Mouse (Mus musculus): ENCODE results near the gene Nat10. TPM values are rescaled to one million over a fixed set of nuclear protein-coding genes. Genes with fewer than 3 reads are reported as not detected.

The Nat10 gene
- polyA plus RNA-seq, 1 experiment from 2014 or later, result 30.9 TPM

GRCm38 (mm10) chr2:103703865-103704264, 57.2 kb downstream of the Nat10 start:
- H3K36me3 ChIP-seq (replicated peaks), result peaks cover 12% of the 10 kb centered on the region
- WGBS, result 92% methylated on average over 4 of the region's 4 CpGs

GRCm38 (mm10) chr2:103703336-103703735, 57.7 kb downstream of the Nat10 start:
- Histone ChIP-seq H3K4me3 (replicated peaks) (no peak overlapping the region), H3K4me1 (peaks cover 11% of the 10 kb centered on the region; the same call in 1 of the 2 replicates), H3K27ac (no peak overlapping the region), H3K36me3 (replicated peaks) (peaks cover 12% of the 10 kb centered on the region), H3K27me3 (no peaks in the 10 kb centered on the region; the same call in 1 of the 2 replicates), H3K9me3 (no peaks in the 10 kb centered on the region), H3K4me2 (no peak overlapping the region), H3K9ac (no peak overlapping the region)
- no peak for ATAC-seq (ENCODE audit: low FRiP score)
- 85% methylated on average over 10 of the region's 10 CpGs for WGBS

More at GRCm38 (mm10) chr2:103703865-103704264, 57.2 kb downstream of the Nat10 start:
- ATAC-seq (ENCODE audit: low FRiP score), result no peak
- no peak overlapping the region for H3K4me2 ChIP-seq
- H3K4me3 ChIP-seq (replicated peaks), result no peak overlapping the region
- H3K4me1 ChIP-seq, result peaks cover 11% of the 10 kb centered on the region; the same call in 1 of the 2 replicates
- no peak overlapping the region for H3K27ac ChIP-seq
- no peaks in the 10 kb centered on the region for H3K9me3 ChIP-seq
- H3K27me3 ChIP-seq, result no peaks in the 10 kb centered on the region; the same call in 1 of the 2 replicates
- no peak overlapping the region for H3K9ac ChIP-seq

GRCm38 (mm10) chr2:103700514-103700913, 60.6 kb downstream of the Nat10 start:
- no peaks in the 10 kb centered on the region; the same call in 1 of the 2 replicates for H3K27me3 ChIP-seq
- peaks cover 12% of the 10 kb centered on the region; the same call in 1 of the 2 replicates for H3K36me3 ChIP-seq (replicated peaks)
- H3K9me3 ChIP-seq, result no peaks in the 10 kb centered on the region
- no peak overlapping the region for H3K4me3 ChIP-seq (replicated peaks)
- whole genome bisulfite sequencing, result 74% methylated on average over 12 of the region's 12 CpGs
- H3K9ac ChIP-seq, result no peak overlapping the region
- 0 out of 2 replicates have a peak, but pooled peaks cover 6% of the 10 kb centered on the region for H3K4me1 ChIP-seq
- ATAC-seq (ENCODE audit: low FRiP score), result peak; percentile 53; the same call in 1 of the 2 replicates
- no peak overlapping the region for H3K4me2 ChIP-seq
- no peak overlapping the region for H3K27ac ChIP-seq

GRCm38 (mm10) chr2:103696177-103696576, 64.9 kb downstream of the Nat10 start:
- no peaks in the 10 kb centered on the region for H3K9me3 ChIP-seq
- H3K27ac ChIP-seq, result no peak overlapping the region
- no peaks in the 10 kb centered on the region for H3K27me3 ChIP-seq
- H3K36me3 ChIP-seq (replicated peaks), result no peaks in the 10 kb centered on the region
- H3K4me3 ChIP-seq (replicated peaks), result no peak overlapping the region
- H3K4me1 ChIP-seq, result peaks cover 7% of the 10 kb centered on the region; the same call in 1 of the 2 replicates
- H3K4me2 ChIP-seq, result no peak overlapping the region
- WGBS, result 85% methylated on average over 3 of the region's 3 CpGs
- ATAC-seq (ENCODE audit: low FRiP score), result no peak
- no peak overlapping the region for H3K9ac ChIP-seq

- Histone ChIP-seq H3K27ac (no peak overlapping the region), H3K4me2 (no peak overlapping the region), H3K4me3 (replicated peaks) (no peak overlapping the region), H3K9ac (no peak overlapping the region), H3K4me1 (peaks cover 16% of the 10 kb centered on the region), H3K36me3 (replicated peaks) (no peaks in the 10 kb centered on the region), H3K9me3 (no peaks in the 10 kb centered on the region), H3K27me3 (no peaks in the 10 kb centered on the region)
- WGBS, result 77% methylated on average over 4 of the region's 4 CpGs
- no peak for ATAC-seq (ENCODE audit: low FRiP score)
Observed at GRCm38 (mm10) chr2:103694777-103695563, 66.1 kb downstream of the Nat10 start.

- no peak for ATAC-seq (ENCODE audit: low FRiP score)
- H3K27ac ChIP-seq, result no peak overlapping the region
- H3K4me2 ChIP-seq, result no peak overlapping the region
- H3K36me3 ChIP-seq (replicated peaks), result no peaks in the 10 kb centered on the region
- H3K4me1 ChIP-seq, result peaks cover 14% of the 10 kb centered on the region
- no peak overlapping the region for H3K9ac ChIP-seq
- H3K9me3 ChIP-seq, result no peaks in the 10 kb centered on the region
- 84% methylated on average over 1 of the region's 1 CpGs for WGBS
- no peaks in the 10 kb centered on the region for H3K27me3 ChIP-seq
- H3K4me3 ChIP-seq (replicated peaks), result no peak overlapping the region
Observed at GRCm38 (mm10) chr2:103692810-103693209, 68.3 kb downstream of the Nat10 start.

- Histone ChIP-seq H3K36me3 (replicated peaks) (no peaks in the 10 kb centered on the region), H3K9ac (no peak overlapping the region), H3K4me2 (no peak overlapping the region), H3K27ac (no peak overlapping the region), H3K4me1 (peaks cover 18% of the 10 kb centered on the region), H3K27me3 (no peaks in the 10 kb centered on the region), H3K9me3 (no peaks in the 10 kb centered on the region), H3K4me3 (replicated peaks) (no peak overlapping the region)
- ATAC-seq (ENCODE audit: low FRiP score), result no peak
- 70% methylated on average over 1 of the region's 1 CpGs for WGBS
Observed at GRCm38 (mm10) chr2:103691278-103691677, 69.8 kb downstream of the Nat10 start.

GRCm38 (mm10) chr2:103690828-103691227, 70.2 kb downstream of the Nat10 start:
- peak overlapping the region; percentile 37 for H3K27ac ChIP-seq
- no peaks in the 10 kb centered on the region for H3K9me3 ChIP-seq
- H3K4me3 ChIP-seq (replicated peaks), result no peak overlapping the region
- no peak overlapping the region for H3K9ac ChIP-seq
- H3K27me3 ChIP-seq, result no peaks in the 10 kb centered on the region
- H3K4me1 ChIP-seq, result peaks cover 18% of the 10 kb centered on the region
- no peak overlapping the region for H3K4me2 ChIP-seq
- no peak for ATAC-seq (ENCODE audit: low FRiP score)
- H3K36me3 ChIP-seq (replicated peaks), result no peaks in the 10 kb centered on the region
- 49% methylated on average over 5 of the region's 5 CpGs for WGBS

- Histone ChIP-seq H3K4me3 (replicated peaks) (no peak overlapping the region), H3K27ac (peak overlapping the region; percentile 37), H3K4me1 (peaks cover 19% of the 10 kb centered on the region), H3K36me3 (replicated peaks) (no peaks in the 10 kb centered on the region), H3K27me3 (no peaks in the 10 kb centered on the region), H3K9me3 (no peaks in the 10 kb centered on the region), H3K9ac (no peak overlapping the region), H3K4me2 (no peak overlapping the region)
- WGBS, result 19% methylated on average over 6 of the region's 6 CpGs
- no peak for ATAC-seq (ENCODE audit: low FRiP score)
Observed at GRCm38 (mm10) chr2:103690425-103690824, 70.6 kb downstream of the Nat10 start.

- H3K9ac ChIP-seq, result no peak overlapping the region
Observed at GRCm38 (mm10) chr2:103687888-103688287, 73.2 kb downstream of the Nat10 start.

GRCm38 (mm10) chr2:103687143-103687542, 73.9 kb downstream of the Nat10 start:
- Histone ChIP-seq H3K4me1 (peaks cover 35% of the 10 kb centered on the region), H3K27ac (no peak overlapping the region), H3K27me3 (no peaks in the 10 kb centered on the region), H3K4me3 (replicated peaks) (no peak overlapping the region), H3K9me3 (no peaks in the 10 kb centered on the region), H3K9ac (no peak overlapping the region), H3K36me3 (replicated peaks) (0 out of 2 replicates have a peak, but pooled peaks cover 3% of the 10 kb centered on the region), H3K4me2 (no peak overlapping the region)
- no peak for ATAC-seq (ENCODE audit: low FRiP score)

More at GRCm38 (mm10) chr2:103687888-103688287, 73.2 kb downstream of the Nat10 start:
- no peak for ATAC-seq (ENCODE audit: low FRiP score)
- Histone ChIP-seq H3K27ac (no peak overlapping the region), H3K4me1 (peaks cover 28% of the 10 kb centered on the region), H3K27me3 (no peaks in the 10 kb centered on the region), H3K4me2 (no peak overlapping the region), H3K9me3 (no peaks in the 10 kb centered on the region), H3K36me3 (replicated peaks) (0 out of 2 replicates have a peak, but pooled peaks cover 3% of the 10 kb centered on the region), H3K4me3 (replicated peaks) (no peak overlapping the region)

- no peak overlapping the region for H3K27ac ChIP-seq
Observed at GRCm38 (mm10) chr2:103685581-103685980, 75.5 kb downstream of the Nat10 start.

More at GRCm38 (mm10) chr2:103685581-103685980, 75.5 kb downstream of the Nat10 start:
- no peaks in the 10 kb centered on the region for H3K9me3 ChIP-seq
- no peaks in the 10 kb centered on the region for H3K27me3 ChIP-seq
- peaks cover 28% of the 10 kb centered on the region for H3K4me1 ChIP-seq
- no peak overlapping the region for H3K9ac ChIP-seq
- no peak overlapping the region for H3K4me2 ChIP-seq
- H3K4me3 ChIP-seq (replicated peaks), result no peak overlapping the region
- ATAC-seq (ENCODE audit: low FRiP score), result no peak
- 0 out of 2 replicates have a peak, but pooled peaks cover 3% of the 10 kb centered on the region for H3K36me3 ChIP-seq (replicated peaks)
- WGBS, result 90% methylated on average over 4 of the region's 4 CpGs
